Mouse (Mus musculus) intestine, embryonic 16.5 days (tissue): ENCODE data around the gene Rai1. TPM values are rescaled to one million over a fixed set of nuclear protein-coding genes. Genes with fewer than 3 reads are reported as not detected.

Experiments
- ATAC-seq: fragments of 200-750 bp; cut with Nextera tagmentation; 2 replicates; pipeline ENCODE4 v1.8.0; 2017; ENCODE audit warnings: moderate TSS enrichment, moderate library complexity
- H3K27ac ChIP-seq: fragments of 300-500 bp; sonication (generic); 2 replicates; pipeline ENCODE4 v1.5.1; 2014; ENCODE audit warnings: mild to moderate bottlenecking, low read length
- H3K27me3 ChIP-seq: fragments of 300-500 bp; sonication (generic); replicated peaks from 2 replicates; pipeline ENCODE4 v1.6.1; 2014; ENCODE audit warnings: low read length, control low read depth, mixed read lengths; ENCODE audit not compliant: control insufficient read depth, insufficient read depth
- H3K36me3 ChIP-seq: fragments of 300-500 bp; sonication (generic); 2 replicates; pipeline ENCODE4 v1.6.1; 2014; ENCODE audit warnings: low read length, control low read depth; ENCODE audit not compliant: control insufficient read depth, insufficient read depth
- H3K4me1 ChIP-seq: fragments of 300-500 bp; sonication (generic); 2 replicates; pipeline ENCODE4 v1.6.1; 2014; ENCODE audit warnings: low read length, control low read depth, mixed read lengths; ENCODE audit not compliant: control insufficient read depth, insufficient read depth
- H3K4me2 ChIP-seq: fragments of 300-500 bp; sonication (generic); 2 replicates; pipeline ENCODE4 v1.6.1; 2014; ENCODE audit warnings: low read depth, low read length, control low read depth
- H3K4me3 ChIP-seq: fragments of 300-500 bp; sonication (generic); 2 replicates; pipeline ENCODE4 v1.5.1; 2014; ENCODE audit warnings: mild to moderate bottlenecking, low read length
- H3K9ac ChIP-seq: fragments of 300-500 bp; sonication (generic); 2 replicates; pipeline ENCODE4 v1.6.1; 2014; ENCODE audit warnings: low read depth, low read length
- H3K9me3 ChIP-seq: fragments of 300-500 bp; sonication (generic); 2 replicates; pipeline ENCODE4 v1.6.1; 2016; ENCODE audit warnings: low read length, control low read depth; ENCODE audit not compliant: control insufficient read depth
- WGBS: fragments of 180-500 bp; shearing (Covaris S2); extraction: QIAGEN DNeasy Blood & Tissue Kit; methylation state at CpG from one replicate; pipeline ENCODE4 v1.1.7; 2014; 5-methylcytosine and 5-hydroxymethylcytosine counted together
- polyA plus RNA-seq: library from polyadenylated mRNA; unstranded; fragments of >200 nt; fragmentation: Nextera tagmentation; extraction: Ambion mirVana; gene quantifications from 2 replicates; pipeline ENCODE4 v1.2.1, GENCODE M21; 2015

The Rai1 gene
- polyA plus RNA-seq, 1 experiment from 2014 or later, result 12.4 TPM

GRCm38 (mm10) chr11:60222469-60223236, 117.8 kb downstream of the Rai1 start, which contains the start of gene Srebf1:
Gene Srebf1, minus strand, starts transcription at chr11:60222581.
- Histone ChIP-seq H3K4me1 (peaks cover 35% of the 10 kb centered on the region), H3K27me3 (no peaks in the 10 kb centered on the region), H3K9ac (peak within 1 kb of the TSS; percentile 68), H3K4me3 (peak within 1 kb of the TSS; percentile 45), H3K27ac (peak within 1 kb of the TSS; percentile 95), H3K9me3 (no peaks in the 10 kb centered on the region), H3K4me2 (peak within 1 kb of the TSS; percentile 62), H3K36me3 (peaks cover 4% of the 10 kb centered on the region; the same call in 1 of the 2 replicates)
- WGBS, result 5% methylated on average over 46 of the region's 46 CpGs
- peak; percentile 83 for ATAC-seq

- Histone ChIP-seq H3K9me3 (no peaks in the 10 kb centered on the region), H3K4me3 (no peak overlapping the region), H3K4me2 (no peak overlapping the region), H3K27me3 (no peaks in the 10 kb centered on the region), H3K9ac (no peak overlapping the region), H3K4me1 (peaks cover 27% of the 10 kb centered on the region), H3K27ac (no peak overlapping the region), H3K36me3 (no peaks in the 10 kb centered on the region)
- no peak for ATAC-seq
- WGBS, result 65% methylated on average over 4 of the region's 4 CpGs
Observed at GRCm38 (mm10) chr11:60224676-60225075, 119.9 kb downstream of the Rai1 start.

GRCm38 (mm10) chr11:60225874-60226273, 121.1 kb downstream of the Rai1 start:
- ATAC-seq, result no peak
- 79% methylated on average over 1 of the region's 1 CpGs for WGBS
- Histone ChIP-seq H3K4me3 (no peak overlapping the region), H3K36me3 (no peaks in the 10 kb centered on the region), H3K27me3 (no peaks in the 10 kb centered on the region), H3K9me3 (no peaks in the 10 kb centered on the region), H3K9ac (no peak overlapping the region), H3K4me2 (no peak overlapping the region), H3K27ac (no peak overlapping the region), H3K4me1 (peaks cover 34% of the 10 kb centered on the region)

GRCm38 (mm10) chr11:60228525-60228924, 123.7 kb downstream of the Rai1 start:
- H3K27ac ChIP-seq, result no peak overlapping the region
- H3K36me3 ChIP-seq, result no peaks in the 10 kb centered on the region
- no peak overlapping the region for H3K4me2 ChIP-seq
- no peaks in the 10 kb centered on the region for H3K27me3 ChIP-seq
- no peaks in the 10 kb centered on the region for H3K9me3 ChIP-seq
- no peak for ATAC-seq
- H3K4me3 ChIP-seq, result no peak overlapping the region
- WGBS, result 56% methylated on average over 3 of the region's 3 CpGs
- peaks cover 18% of the 10 kb centered on the region for H3K4me1 ChIP-seq
- H3K9ac ChIP-seq, result no peak overlapping the region

GRCm38 (mm10) chr11:60229821-60230220, 125.0 kb downstream of the Rai1 start:
- H3K9me3 ChIP-seq, result no peaks in the 10 kb centered on the region
- peaks cover 15% of the 10 kb centered on the region for H3K4me1 ChIP-seq
- 53% methylated on average over 13 of the region's 13 CpGs for WGBS
- H3K36me3 ChIP-seq, result no peaks in the 10 kb centered on the region
- peak overlapping the region; percentile 16; the same call in 1 of the 2 replicates for H3K4me2 ChIP-seq
- H3K4me3 ChIP-seq, result no peak overlapping the region
- H3K27ac ChIP-seq, result peak overlapping the region; percentile 79
- H3K9ac ChIP-seq, result peak overlapping the region; percentile 42
- peak; percentile 86 for ATAC-seq
- no peaks in the 10 kb centered on the region for H3K27me3 ChIP-seq

- Histone ChIP-seq H3K36me3 (no peaks in the 10 kb centered on the region), H3K27ac (peak overlapping the region; percentile 79), H3K4me1 (peaks cover 15% of the 10 kb centered on the region), H3K9me3 (no peaks in the 10 kb centered on the region), H3K27me3 (no peaks in the 10 kb centered on the region), H3K9ac (peak overlapping the region; percentile 42), H3K4me3 (no peak overlapping the region), H3K4me2 (peak overlapping the region; percentile 16; the same call in 1 of the 2 replicates)
- WGBS, result 76% methylated on average over 7 of the region's 7 CpGs
- ATAC-seq, result peak; percentile 45
Observed at GRCm38 (mm10) chr11:60230512-60230911, 125.7 kb downstream of the Rai1 start.

- Histone ChIP-seq H3K9ac (no peak overlapping the region), H3K4me3 (no peak overlapping the region), H3K4me2 (no peak overlapping the region), H3K27ac (no peak overlapping the region), H3K36me3 (no peaks in the 10 kb centered on the region), H3K4me1 (peaks cover 15% of the 10 kb centered on the region), H3K27me3 (no peaks in the 10 kb centered on the region), H3K9me3 (no peaks in the 10 kb centered on the region)
- no peak for ATAC-seq
- 74% methylated on average over 3 of the region's 3 CpGs for WGBS
Observed at GRCm38 (mm10) chr11:60231326-60231725, 126.5 kb downstream of the Rai1 start.

GRCm38 (mm10) chr11:60231951-60232350, 127.1 kb downstream of the Rai1 start:
- Histone ChIP-seq H3K4me2 (no peak overlapping the region), H3K4me3 (no peak overlapping the region), H3K27ac (no peak overlapping the region), H3K36me3 (no peaks in the 10 kb centered on the region), H3K27me3 (no peaks in the 10 kb centered on the region), H3K9me3 (no peaks in the 10 kb centered on the region), H3K9ac (no peak overlapping the region), H3K4me1 (peaks cover 15% of the 10 kb centered on the region)
- WGBS, result 50% methylated on average over 4 of the region's 4 CpGs
- ATAC-seq, result no peak

- Histone ChIP-seq H3K4me3 (no peak overlapping the region), H3K27ac (no peak overlapping the region), H3K27me3 (no peaks in the 10 kb centered on the region), H3K4me1 (peaks cover 15% of the 10 kb centered on the region), H3K9me3 (no peaks in the 10 kb centered on the region), H3K36me3 (no peaks in the 10 kb centered on the region), H3K9ac (no peak overlapping the region), H3K4me2 (no peak overlapping the region)
- no peak for ATAC-seq
- WGBS, result 80% methylated on average over 14 of the region's 14 CpGs
Observed at GRCm38 (mm10) chr11:60232441-60233058, 127.7 kb downstream of the Rai1 start.
